ENCODE assay signal across 10 mouse cellular contexts in the genomic region with DNA sequence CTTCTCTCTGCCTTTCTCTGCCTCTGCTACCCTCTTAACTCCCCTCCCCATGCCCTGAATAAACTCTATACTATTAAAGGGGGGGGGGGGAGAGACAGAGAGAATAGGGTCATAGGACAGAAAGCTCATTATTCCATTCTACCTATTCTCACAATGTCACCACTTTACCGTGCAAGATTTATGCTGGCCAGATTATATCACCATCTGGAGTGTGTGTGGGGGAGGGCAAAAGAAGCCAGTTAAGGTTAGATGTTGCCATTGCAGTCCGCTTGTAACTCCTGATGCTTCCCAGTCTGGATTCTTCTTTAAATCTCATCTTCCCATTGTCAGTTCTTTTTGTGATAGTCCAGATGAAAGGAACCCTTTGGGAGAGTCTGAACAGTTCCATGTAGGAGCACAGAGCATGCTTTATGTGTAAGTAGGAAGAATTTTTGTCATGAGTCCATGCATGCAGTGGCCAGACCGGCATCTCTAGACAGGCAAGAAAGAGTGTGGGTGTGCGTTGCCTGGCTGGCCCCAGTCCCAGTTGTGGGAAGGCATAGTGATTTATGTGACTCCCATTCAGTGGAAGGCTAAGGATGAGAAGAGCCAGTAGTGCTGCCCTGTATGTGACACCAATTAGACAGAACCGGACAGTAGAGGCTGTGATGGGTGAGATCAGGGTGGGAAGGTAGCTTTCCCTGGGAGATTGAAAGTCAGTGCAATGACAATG. TPM values are rescaled to one million over a fixed set of nuclear protein-coding genes. Genes with fewer than 3 reads are reported as not detected.
A peak's percentile ranks its signal among the peaks of the same experiment; 100 is the strongest.
DNase-seq lines count a peak whose midpoint lies in the region; ATAC-seq and TF ChIP-seq lines count a peak whose summit lies in the region.
"Had no signal": no experiment of that assay in that cellular context is flagged by ENCODE, and none has a peak within 500 bp of the region (broad histone marks: within the 10 kb centered on the region; RNA-seq: fewer than 3 reads in every experiment).

No protein-coding gene starts in this region.

- no peaks in the 10 kb centered on the region for H3K9me3 ChIP-seq in neural tube, embryonic 15.5 days (replicated peaks)
- H3K9me3 ChIP-seq in forebrain, embryonic 16.5 days (ENCODE audit: control insufficient read depth, low read length): no peaks in the 10 kb centered on the region
- H3K9me3 ChIP-seq in midbrain, postnatal 0 days (ENCODE audit: low read length): no peaks in the 10 kb centered on the region
- H3K9me3 ChIP-seq: heart, embryonic 15.5 days had no signal

- no peak overlapping the region for H3K27ac ChIP-seq in layer of hippocampus, adult 2 months
- 0 out of 2 replicates have a peak overlapping the region, but pooled peaks have one; percentile 24 for H3K27ac ChIP-seq in neural tube, embryonic 15.5 days (replicated peaks)
- H3K27ac ChIP-seq in forebrain, embryonic 16.5 days (ENCODE audit: low read length): no peak overlapping the region
- H3K27ac ChIP-seq in midbrain, postnatal 0 days (ENCODE audit: low read depth, low read length): no peak overlapping the region
- H3K27ac ChIP-seq: heart, embryonic 15.5 days; liver, embryonic 14.5 days had no signal

- H3K9ac ChIP-seq in neural tube, embryonic 15.5 days (replicated peaks): no peak overlapping the region
- no peak overlapping the region for H3K9ac ChIP-seq in forebrain, embryonic 16.5 days (replicated peaks; ENCODE audit: low read depth, low read length)
- no peak overlapping the region for H3K9ac ChIP-seq in midbrain, postnatal 0 days (replicated peaks; ENCODE audit: low read length, poor library complexity, severe bottlenecking)
- H3K9ac ChIP-seq: heart, embryonic 15.5 days; liver, embryonic 14.5 days had no signal

- no peak overlapping the region for H3K4me2 ChIP-seq in neural tube, embryonic 15.5 days
- H3K4me2 ChIP-seq in forebrain, embryonic 16.5 days (ENCODE audit: low read length): no peak overlapping the region
- no peak overlapping the region for H3K4me2 ChIP-seq in midbrain, postnatal 0 days (ENCODE audit: low read depth, low read length, poor library complexity, severe bottlenecking)
- H3K4me2 ChIP-seq: heart, embryonic 15.5 days had no signal

- no peaks in the 10 kb centered on the region for H3K4me1 ChIP-seq in neural tube, embryonic 15.5 days
- no peaks in the 10 kb centered on the region; the same call in 1 of the 2 replicates for H3K4me1 ChIP-seq in forebrain, embryonic 16.5 days (replicated peaks; ENCODE audit: control insufficient read depth, insufficient read depth, low read length)
- H3K4me1 ChIP-seq in midbrain, postnatal 0 days (ENCODE audit: insufficient read depth, low read length): no peaks in the 10 kb centered on the region

- H3K27me3 ChIP-seq in neural tube, embryonic 15.5 days (replicated peaks): no peaks in the 10 kb centered on the region
- no peaks in the 10 kb centered on the region for H3K27me3 ChIP-seq in forebrain, embryonic 16.5 days (replicated peaks; ENCODE audit: control insufficient read depth, insufficient read depth, low read length)
- H3K27me3 ChIP-seq in midbrain, postnatal 0 days (ENCODE audit: insufficient read depth, low read length): no peaks in the 10 kb centered on the region
- H3K27me3 ChIP-seq: heart, embryonic 15.5 days had no signal

- no peak overlapping the region for H3K4me3 ChIP-seq in layer of hippocampus, adult 2 months
- H3K4me3 ChIP-seq in neural tube, embryonic 15.5 days (replicated peaks): no peak overlapping the region
- H3K4me3 ChIP-seq in forebrain, embryonic 16.5 days (replicated peaks; ENCODE audit: low read length): no peak overlapping the region
- no peak overlapping the region for H3K4me3 ChIP-seq in midbrain, postnatal 0 days (ENCODE audit: low read depth, low read length)
- H3K4me3 ChIP-seq: heart, embryonic 15.5 days had no signal

- peak; percentile 30 to 40 for DNase-seq in layer of hippocampus, adult 2 months (ENCODE audit: low spot score in 2 of 2)
- no peak for DNase-seq in layer of hippocampus, postnatal 25 days (ENCODE audit: extremely low spot score in 1 of 2, low spot score in 1 of 2)
- DNase-seq in adrenal gland, postnatal 14 days: peak; percentile 65
- DNase-seq in gonadal fat pad, adult 2 months (ENCODE audit: low read depth): peak; percentile 89
- DNase-seq in midbrain, postnatal 0 days (ENCODE audit: low spot score): no peak

- peak; percentile 71 for ATAC-seq in neural tube, embryonic 15.5 days (ENCODE audit: low FRiP score)
- no peak for ATAC-seq in forebrain, embryonic 16.5 days
- ATAC-seq in monocyte, adult 5-6 weeks (replicated peaks; ENCODE audit: insufficient number of reproducible peaks, low FRiP score, low TSS enrichment, poor library complexity, severe bottlenecking): no peak
- no peak for ATAC-seq in midbrain, postnatal 0 days (ENCODE audit: low FRiP score)

- no peaks in the 10 kb centered on the region; the same call in 1 of the 2 replicates for H3K36me3 ChIP-seq in neural tube, embryonic 15.5 days
- no peaks in the 10 kb centered on the region for H3K36me3 ChIP-seq in forebrain, embryonic 16.5 days (ENCODE audit: control insufficient read depth, insufficient read depth)
- no peaks in the 10 kb centered on the region for H3K36me3 ChIP-seq in midbrain, postnatal 0 days (ENCODE audit: insufficient read depth, low read length)
- H3K36me3 ChIP-seq: heart, embryonic 15.5 days had no signal

- no peak for TF ChIP-seq CTCF in layer of hippocampus, adult 2 months (conservative IDR thresholded peaks at IDR 0.05)
- TF ChIP-seq CTCF in midbrain, postnatal 0 days (IDR thresholded peaks at IDR 0.05): no peak

- WGBS in neural tube, embryonic 15.5 days: 26% methylated on average over 5 of the region's 5 CpGs
- 66% methylated on average over 5 of the region's 5 CpGs for whole genome bisulfite sequencing in forebrain, embryonic 16.5 days
- 67% methylated on average over 5 of the region's 5 CpGs for WGBS in midbrain, postnatal 0 days

RNA-seq across cellular contexts. Expression of a gene that starts 28.8 kb away (rescaled TPM):
- 10 to 100 TPM; 21.5 to 25.6 TPM for total RNA-seq in layer of hippocampus, adult 2 months (2021)
- 10 to 100 TPM; 19.0 to 25.1 TPM for total RNA-seq in layer of hippocampus, postnatal 25 days (2021)
- 15.7 and 15.9 TPM in 2 replicates for total RNA-seq in adrenal gland, postnatal 14 days (2021)
- polyA plus RNA-seq in gonadal fat pad, adult 2 months (2012; rRNA removed): 22.1 and 24.2 TPM in 2 replicates
- polyA plus RNA-seq in neural tube, embryonic 15.5 days (2015; fragmentation: Nextera tagmentation; extraction: Ambion mirVana): 27.6 and 28.0 TPM in 2 replicates
- 30.3 and 38.0 TPM in 2 replicates for polyA plus RNA-seq in forebrain, embryonic 16.5 days (2015; fragmentation: Nextera tagmentation; extraction: Ambion mirVana)
- 23.4 to 29.4 TPM (median 24.9 TPM) in 3 replicates for total RNA-seq in monocyte, adult 5-6 weeks (2017)
- total RNA-seq in midbrain, postnatal 0 days (2014; rRNA removed): 15.2 and 16.9 TPM in 2 replicates
- 31.4 and 31.5 TPM in 2 replicates for polyA plus RNA-seq in midbrain, postnatal 0 days (2015; fragmentation: Nextera tagmentation; extraction: Ambion mirVana)

Comparison
In these comparisons a context has a peak if more than half of its experiments do, and no peak if none do; other contexts are left out.
1. DNase-seq: peak in layer of hippocampus, adult 2 months (2 of 2), adrenal gland, postnatal 14 days (single experiment) and gonadal fat pad, adult 2 months (single experiment); none in layer of hippocampus, postnatal 25 days (0 of 2) and midbrain, postnatal 0 days (single experiment).